Mouse (Mus musculus) CH12.LX (cell line): ENCODE results near the gene Prps1l3. TPM values are rescaled to one million over a fixed set of nuclear protein-coding genes. Genes with fewer than 3 reads are reported as not detected.

Experiments used
- DNase-seq: peaks from one replicate; pipeline ENCODE4 v3.0.0-alpha.2; 2013; ENCODE audit errors: extremely low read depth
- H3K27ac ChIP-seq: 2 replicates; pipeline ENCODE4 v1.5.1; 2012; ENCODE audit warnings: low read depth, mild to moderate bottlenecking, control low read depth, moderate library complexity; ENCODE audit not compliant: insufficient read depth
- H3K27me3 ChIP-seq: replicated peaks from 2 replicates; pipeline ENCODE3; 2012; ENCODE audit warnings: inconsistent platforms
- H3K36me3 ChIP-seq, 2 experiments: replicated peaks in 1 of 2; 2 replicates each; pipeline versions ENCODE3 to v1.6.1; 2012; ENCODE audit warnings: inconsistent platforms in 1 of 2, low read length in 1 of 2, mild to moderate bottlenecking in 1 of 2, mixed read lengths in 1 of 2, moderate library complexity in 1 of 2; ENCODE audit not compliant: control insufficient read depth in 1 of 2, insufficient read depth in 1 of 2
- H3K4me1 ChIP-seq, 2 experiments: 2 replicates each; pipeline ENCODE4 v1.6.1; 2012; ENCODE audit warnings: inconsistent platforms in 1 of 2, moderate library complexity in 1 of 2; ENCODE audit not compliant: insufficient read depth in 2 of 2, control insufficient read depth in 1 of 2
- H3K4me2 ChIP-seq: 2 replicates; pipeline ENCODE4 v1.6.1; 2012; ENCODE audit warnings: low read depth, mild to moderate bottlenecking, control low read depth; ENCODE audit not compliant: poor library complexity, insufficient read depth, severe bottlenecking
- H3K4me3 ChIP-seq, 3 experiments: fragments of 150-350 bp in 1 of 3; sonication (generic) in 1 of 3; replicated peaks in 1 of 3; 2 replicates each; pipeline versions ENCODE3 to v1.5.1; 2011 to 2012; ENCODE audit warnings: low read depth in 2 of 3, low read length in 2 of 3, mild to moderate bottlenecking in 2 of 3, moderate library complexity in 2 of 3, control low read depth in 1 of 3, improper control_type of control experiment in 1 of 3, inconsistent platforms in 1 of 3, mixed read lengths in 1 of 3; ENCODE audit not compliant: poor library complexity in 1 of 3
- H3K79me2 ChIP-seq: replicated peaks from 2 replicates; pipeline ENCODE4 v1.6.1; 2012; ENCODE audit warnings: mild to moderate bottlenecking, moderate library complexity; ENCODE audit not compliant: control insufficient read depth, poor library complexity, insufficient read depth, severe bottlenecking; ENCODE audit errors: extremely low read depth
- H3K9ac ChIP-seq: 2 replicates; pipeline ENCODE4 v1.6.1; 2012; ENCODE audit warnings: low read depth, mild to moderate bottlenecking, control low read depth, moderate library complexity; ENCODE audit not compliant: insufficient read depth
- H3K9me3 ChIP-seq: replicated peaks from 2 replicates; pipeline ENCODE3; 2012; ENCODE audit warnings: low read length, inconsistent platforms, mixed read lengths
- BHLHE40 ChIP-seq: IDR thresholded peaks from 2 replicates; pipeline ENCODE4 v1.6.1; 2011; ENCODE audit warnings: mild to moderate bottlenecking, low read depth, low read length, improper control_type of control experiment
- CHD1 ChIP-seq: IDR thresholded peaks from 2 replicates; pipeline ENCODE4 v1.6.1; 2012; ENCODE audit warnings: low read depth, low read length, improper control_type of control experiment, inconsistent platforms
- CHD2 ChIP-seq: IDR thresholded peaks from 2 replicates; pipeline ENCODE4 v1.6.1; 2011; ENCODE audit warnings: low read length, improper control_type of control experiment
- CTCF ChIP-seq, 2 experiments: IDR thresholded peaks in 1 of 2; conservative IDR thresholded peaks in 1 of 2; 2 replicates each; pipeline ENCODE4 v1.5.1; 2011 to 2012; ENCODE audit warnings: low read depth in 2 of 2, low read length in 2 of 2, improper control_type of control experiment in 1 of 2, inconsistent platforms in 1 of 2, mild to moderate bottlenecking in 1 of 2, moderate library complexity in 1 of 2
- ETS1 ChIP-seq: conservative IDR thresholded peaks from 2 replicates; pipeline ENCODE4 v1.6.1; 2012; ENCODE audit warnings: low read depth, mild to moderate bottlenecking, inconsistent platforms, low read length, improper control_type of control experiment, moderate library complexity
- HCFC1 ChIP-seq: IDR thresholded peaks from 2 replicates; pipeline ENCODE4 v1.6.1; 2012; ENCODE audit warnings: low read depth, mild to moderate bottlenecking, inconsistent platforms, low read length, improper control_type of control experiment
- IRF4 ChIP-seq: IDR thresholded peaks from 2 replicates; pipeline ENCODE4 v1.6.1; 2014; ENCODE audit warnings: low read depth, mild to moderate bottlenecking, inconsistent platforms, low read length, improper control_type of control experiment
- MEF2A ChIP-seq: IDR thresholded peaks from 2 replicates; pipeline ENCODE4 v1.6.1; 2014; ENCODE audit warnings: low read depth, mild to moderate bottlenecking, inconsistent platforms, low read length, improper control_type of control experiment, borderline replicate concordance
- MXI1 ChIP-seq: IDR thresholded peaks from 2 replicates; pipeline ENCODE4 v1.6.1; 2011; ENCODE audit warnings: mild to moderate bottlenecking, low read depth, low read length, improper control_type of control experiment
- SIN3A ChIP-seq: IDR thresholded peaks from 2 replicates; pipeline ENCODE4 v1.6.1; 2012; ENCODE audit warnings: low read length, improper control_type of control experiment, inconsistent platforms
- TCF12 ChIP-seq: IDR thresholded peaks from 2 replicates; pipeline ENCODE4 v1.6.1; 2014; ENCODE audit warnings: low read depth, mild to moderate bottlenecking, inconsistent platforms, low read length, improper control_type of control experiment
- UBTF ChIP-seq: IDR thresholded peaks from 2 replicates; pipeline ENCODE4 v1.6.1; 2012; ENCODE audit warnings: low read depth, mild to moderate bottlenecking, inconsistent platforms, low read length, improper control_type of control experiment, moderate library complexity
- USF1 ChIP-seq: IDR thresholded peaks from 2 replicates; pipeline ENCODE4 v1.6.1; 2014; ENCODE audit warnings: low read depth, mild to moderate bottlenecking, inconsistent platforms, low read length, improper control_type of control experiment
- ZNF384 ChIP-seq: IDR thresholded peaks from 2 replicates; pipeline ENCODE4 v1.6.1; 2012; ENCODE audit warnings: low read depth, low read length, improper control_type of control experiment, inconsistent platforms
- dilution Hi-C: fragments of 300-500 bp; cut with MboI; formaldehyde crosslinking; loops from 2 replicates; pipeline ENCODE4 v1.14.3; 2020; ENCODE audit warnings: low sequenced_read_pairs; ENCODE audit not compliant: extremely low pct_unique_long_range_greater_than_20kb, extremely low pct_ligation_motif_present
- in situ Hi-C: fragments of 300-500 bp; cut with MboI; formaldehyde crosslinking; loops from 3 replicates; pipeline ENCODE4 v1.14.3; 2019; ENCODE audit warnings: low sequenced_read_pairs, low pct_ligation_motif_present, low pct_unique_long_range_greater_than_20kb, mixed read lengths
- polyA plus RNA-seq: library from polyadenylated mRNA; unstranded; fragments of >175 nt; gene quantifications from 2 replicates; pipeline ENCODE4 v1.2.1, GENCODE M21; 2012; ENCODE audit warnings: low read depth; ENCODE audit not compliant: insufficient read length
- total RNA-seq, 2 experiments: library from RNA; depleted of rRNA; stranded (reverse); fragments of 300-350 nt in 1 of 2; fragments of >200 nt in 1 of 2; gene quantifications; 2 replicates each; pipeline ENCODE4 v1.2.3; 2012 to 2014

Gene Prps1l3
- total and polyA plus RNA-seq, 3 experiments, result 91.2 to 163 (median 92.3) TPM

DNA sequence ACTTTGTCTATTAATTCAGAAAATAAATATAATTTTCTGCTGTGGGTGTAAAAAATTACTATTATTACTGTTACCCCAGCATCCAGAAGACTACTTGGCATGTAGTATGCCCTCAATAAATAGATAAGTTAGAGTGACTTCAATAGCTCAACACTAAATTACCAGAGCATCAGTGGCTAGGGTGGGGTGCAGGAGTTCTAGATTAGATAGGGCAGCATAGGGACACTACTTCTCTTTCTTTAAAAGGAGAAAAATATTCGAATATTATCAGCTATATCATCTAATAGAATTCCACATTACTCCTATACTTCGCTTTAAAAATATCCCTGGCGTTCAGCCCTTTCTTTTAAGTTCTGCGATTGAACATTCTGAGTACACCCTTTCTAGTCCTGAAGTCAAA, 509 bp upstream of the Prps1l3 start:
- H3K79me2 ChIP-seq, result peaks cover 27% of the 10 kb centered on the region
- H3K4me1 ChIP-seq, result peaks cover 0 to 3% of the 10 kb centered on the region in 2 experiments; a peak in 1 of 4 replicates
- no peak for TF ChIP-seq HCFC1
- no peak for TF ChIP-seq USF1
- TF ChIP-seq MEF2A, result no peak
- no peak for TF ChIP-seq UBTF
- no peak for TF ChIP-seq CTCF (conservative IDR thresholded peaks at IDR 0.05 in 1 of 2, IDR thresholded peaks at IDR 0.05 in 1 of 2; ENCODE audit: low read depth in 2 of 2, low read length in 2 of 2)
- TF ChIP-seq ZNF384, result no peak
- TF ChIP-seq, all 38 proteins: peak for 0
- no peaks in the 10 kb centered on the region for H3K9me3 ChIP-seq
- in situ Hi-C loops (no loop called here), dilution Hi-C loops (no loop called here)
- H3K4me2 ChIP-seq, result peak overlapping the region; percentile 17; the same call in 1 of the 2 replicates
- H3K27ac ChIP-seq, result no peak overlapping the region
- peak overlapping the region; percentile 58 to 79 (median 61) for H3K4me3 ChIP-seq
- no peak for DNase-seq
- H3K36me3 ChIP-seq, result peaks cover 0 to 3% of the 10 kb centered on the region in 2 experiments
- peak overlapping the region; percentile 78 for H3K9ac ChIP-seq
- H3K27me3 ChIP-seq, result no peaks in the 10 kb centered on the region

DNA sequence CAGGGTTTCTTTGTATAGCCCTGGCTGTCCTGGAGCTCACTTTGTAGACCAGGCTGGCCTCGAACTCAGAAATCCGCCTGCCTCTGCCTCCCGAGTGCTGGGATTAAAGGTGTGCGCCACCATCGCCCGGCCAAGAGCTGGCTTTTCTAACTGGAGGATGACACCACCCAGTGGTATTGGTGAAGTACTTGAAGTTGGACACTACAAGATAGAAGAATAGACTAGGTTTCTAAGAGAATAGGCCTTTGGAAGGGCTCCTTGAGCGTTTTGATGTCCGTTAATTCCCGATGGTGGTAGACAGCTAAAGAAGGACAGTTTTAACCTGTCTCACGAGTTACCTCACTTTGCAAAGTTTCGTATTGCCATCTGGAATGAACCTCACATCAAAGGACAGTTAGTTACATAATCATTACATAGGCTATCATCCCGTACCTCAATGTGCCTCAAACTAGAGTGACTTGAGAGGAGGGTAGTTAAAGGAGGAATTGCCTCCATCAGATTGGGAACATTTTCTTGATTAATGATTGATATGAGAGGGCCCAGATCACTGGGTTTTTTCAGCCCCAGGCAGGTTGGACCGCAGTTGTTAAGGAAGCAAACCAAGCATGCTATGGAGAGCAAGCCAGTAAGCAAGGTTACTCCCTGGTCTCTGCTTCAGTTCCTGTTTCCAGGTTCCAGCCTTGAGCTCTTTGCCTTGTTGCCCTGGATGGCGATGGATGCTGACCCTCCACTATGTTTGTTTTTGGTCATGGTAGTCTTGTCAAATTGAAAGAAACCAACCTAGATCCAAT, 1.1 kb downstream of the Prps1l3 start:
- H3K9ac ChIP-seq, result peak overlapping the region; percentile 82
- no peaks in the 10 kb centered on the region for H3K9me3 ChIP-seq
- H3K27ac ChIP-seq, result peak overlapping the region; percentile 28; the same call in 1 of the 2 replicates
- peak; percentile 62 for DNase-seq
- in situ Hi-C loops, result no loop called here
- dilution Hi-C loops, result no loop called here
- no peaks in the 10 kb centered on the region for H3K27me3 ChIP-seq
- peaks cover 40% of the 10 kb centered on the region for H3K79me2 ChIP-seq
- H3K4me3 ChIP-seq, result peak overlapping the region; percentile 79 to 93 (median 90)
- peak overlapping the region; percentile 82 for H3K4me2 ChIP-seq
- H3K36me3 ChIP-seq, result peaks cover 0 to 12% of the 10 kb centered on the region in 2 experiments
- no peak for TF ChIP-seq CHD1
- TF ChIP-seq CTCF (conservative IDR thresholded peaks at IDR 0.05 in 1 of 2, IDR thresholded peaks at IDR 0.05 in 1 of 2; ENCODE audit: low read depth in 2 of 2, low read length in 2 of 2), result peak in 1 of 2 experiments; percentile 51; a peak in 2 of 4 replicates
- no peak for TF ChIP-seq HCFC1
- no peak for TF ChIP-seq ETS1
- TF ChIP-seq BHLHE40, result no peak
- no peak for TF ChIP-seq CHD2
- TF ChIP-seq MXI1, result peak; percentile 22; the same call in 1 of the 2 replicates
- no peak for TF ChIP-seq IRF4
- TF ChIP-seq TCF12, result no peak
- TF ChIP-seq SIN3A, result peak; percentile 33; the same call in 1 of the 2 replicates
- peaks cover 3 to 16% of the 10 kb centered on the region in 2 experiments; a peak in 3 of 4 replicates for H3K4me1 ChIP-seq
